Mouse (Mus musculus): Measurements from ENCODE around the gene Tjp2. TPM values are rescaled to one million over a fixed set of nuclear protein-coding genes. Genes with fewer than 3 reads are reported as not detected.
"Not testable (repeated sequence)": the region's sequence is repeated elsewhere in the genome, so short reads cannot be mapped to it uniquely, and the experiment has no call there.

Gene Tjp2
- polyA plus RNA-seq, 1 experiment from 2014 or later = 30.8 TPM

DNA sequence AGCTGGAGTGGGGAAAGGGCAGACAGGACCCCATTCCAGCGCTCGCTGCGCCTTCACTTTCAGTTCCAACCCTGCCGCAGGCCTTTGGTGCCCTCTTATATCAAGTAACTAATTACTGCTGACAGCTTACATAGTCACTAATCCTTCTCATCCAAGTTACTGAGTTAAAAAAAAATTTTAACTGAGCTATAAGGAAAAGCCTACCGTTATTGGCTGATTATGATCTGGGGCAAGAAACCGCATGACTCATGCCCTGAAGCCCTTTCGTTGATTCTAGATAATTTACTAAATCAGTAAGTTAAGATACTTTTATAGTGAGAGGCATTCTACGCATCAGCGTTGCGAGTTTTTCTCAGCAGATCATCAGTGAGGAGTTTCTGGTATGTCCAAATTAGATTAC, 126.1 kb downstream of the Tjp2 start:
- Histone ChIP-seq H3K36me3 (peaks cover 87% of the 10 kb centered on the region), H3K27me3 (ENCODE audit: low read depth, poor library complexity, severe bottlenecking) (no peaks in the 10 kb centered on the region), H3K9me3 (replicated peaks) (no peaks in the 10 kb centered on the region), H3K4me3 (no peak overlapping the region), H3K27ac (replicated peaks) (no peak overlapping the region), H3K4me1 (no peaks in the 10 kb centered on the region)
- no peak for DNase-seq (ENCODE audit: low spot score)
- 95% methylated on average over 10 of the region's 10 CpGs for WGBS

DNA sequence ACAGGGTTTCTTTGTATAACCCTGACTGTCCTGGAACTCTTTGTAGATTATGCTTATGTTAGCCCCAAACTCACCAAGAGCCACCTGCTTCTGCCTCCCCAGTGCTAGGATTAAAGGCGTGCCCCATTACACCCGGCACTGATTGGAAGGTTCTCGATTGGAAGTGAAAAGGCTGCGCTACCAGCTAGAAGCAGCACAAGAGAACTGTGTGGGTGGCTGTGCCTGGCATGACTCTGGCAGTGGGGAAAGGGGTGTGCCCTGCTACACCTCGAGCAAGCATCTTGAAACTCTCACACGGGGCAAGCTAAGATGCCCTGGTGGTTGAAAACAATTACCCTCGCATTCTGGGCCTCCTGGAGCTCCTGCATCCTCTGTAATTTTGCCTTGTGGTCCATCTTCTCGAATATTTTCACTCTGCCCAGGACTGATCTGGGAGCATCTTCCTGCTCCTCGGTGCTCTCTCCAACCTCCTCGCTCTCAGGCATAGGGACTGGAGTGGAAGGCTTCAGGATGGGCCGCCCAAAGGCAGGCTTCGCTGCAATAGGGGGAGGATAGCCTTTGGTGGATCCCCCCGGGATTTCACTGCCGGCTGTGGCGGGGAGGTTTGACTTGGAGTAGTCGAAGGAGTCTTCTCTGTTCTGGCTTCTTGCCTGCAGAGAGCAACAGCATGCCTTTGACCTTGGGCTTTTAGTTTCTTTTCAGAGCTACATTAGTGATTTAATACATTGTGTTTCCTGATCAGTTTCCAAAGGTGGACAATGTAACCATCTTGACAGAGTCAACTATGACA, 127.0 kb downstream of the Tjp2 start:
- 89% methylated on average over 16 of the region's 16 CpGs for WGBS

DNA sequence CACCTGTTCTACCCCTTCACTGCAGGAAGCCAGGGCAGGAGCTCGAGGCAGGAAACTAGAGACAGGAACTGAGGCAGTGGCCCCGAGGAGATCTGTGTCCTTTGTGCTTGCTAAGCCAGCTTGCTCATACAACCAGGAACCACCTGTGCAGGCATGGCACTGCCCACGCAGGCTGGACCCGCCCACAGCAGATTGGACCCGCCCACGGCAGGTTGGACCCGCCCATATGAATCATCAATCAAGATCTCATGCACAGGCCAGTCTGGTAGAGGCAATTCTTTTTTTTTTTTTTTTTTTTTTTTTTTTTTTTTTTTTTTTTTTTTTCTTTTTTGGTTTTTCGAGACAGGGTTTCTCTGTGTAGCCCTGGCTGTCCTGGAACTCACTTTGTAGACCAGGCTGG, 132.8 kb downstream of the Tjp2 start:
- not testable (repeated sequence) for H3K4me1 ChIP-seq; H3K4me3 ChIP-seq; DNase-seq (ENCODE audit: low spot score); H3K27me3 ChIP-seq (ENCODE audit: low read depth, poor library complexity, severe bottlenecking); H3K27ac ChIP-seq (replicated peaks); H3K9me3 ChIP-seq (replicated peaks)
- peaks cover 36% of the 10 kb centered on the region for H3K36me3 ChIP-seq
- WGBS = 77% methylated on average over 8 of the region's 8 CpGs

More for the DNA sequence above, 127.0 kb downstream of the Tjp2 start:
- DNase-seq (ENCODE audit: low spot score) = no peak
- Histone ChIP-seq H3K27ac (replicated peaks) (no peak overlapping the region), H3K27me3 (ENCODE audit: low read depth, poor library complexity, severe bottlenecking) (no peaks in the 10 kb centered on the region), H3K9me3 (replicated peaks) (no peaks in the 10 kb centered on the region), H3K36me3 (peaks cover 85% of the 10 kb centered on the region), H3K4me1 (no peaks in the 10 kb centered on the region), H3K4me3 (no peak overlapping the region)

DNA sequence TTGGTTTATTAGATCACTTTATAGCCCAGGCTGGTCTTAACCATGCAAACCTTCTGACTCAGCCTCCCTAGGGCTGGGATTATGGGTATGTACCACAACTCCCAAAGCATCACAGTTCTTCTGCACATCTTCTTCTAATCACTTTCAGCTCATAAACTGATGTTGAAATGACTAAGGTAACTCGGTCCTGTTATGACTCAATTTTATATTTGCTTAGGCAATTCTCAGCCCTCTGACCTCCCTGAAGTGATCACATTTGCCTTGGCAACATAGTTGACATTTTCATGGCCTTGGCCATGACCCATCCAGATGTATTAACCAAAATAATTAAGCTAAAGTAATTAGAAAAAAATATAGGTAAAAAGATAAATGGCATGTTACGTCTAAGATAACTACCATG, 134.5 kb downstream of the Tjp2 start:
- Histone ChIP-seq H3K27me3 (ENCODE audit: low read depth, poor library complexity, severe bottlenecking) (no peaks in the 10 kb centered on the region), H3K27ac (replicated peaks) (no peak overlapping the region), H3K4me3 (no peak overlapping the region), H3K4me1 (no peaks in the 10 kb centered on the region), H3K9me3 (replicated peaks) (no peaks in the 10 kb centered on the region), H3K36me3 (peaks cover 19% of the 10 kb centered on the region)
- WGBS = 87% methylated on average over 2 of the region's 2 CpGs
- no peak for DNase-seq (ENCODE audit: low spot score)

DNA sequence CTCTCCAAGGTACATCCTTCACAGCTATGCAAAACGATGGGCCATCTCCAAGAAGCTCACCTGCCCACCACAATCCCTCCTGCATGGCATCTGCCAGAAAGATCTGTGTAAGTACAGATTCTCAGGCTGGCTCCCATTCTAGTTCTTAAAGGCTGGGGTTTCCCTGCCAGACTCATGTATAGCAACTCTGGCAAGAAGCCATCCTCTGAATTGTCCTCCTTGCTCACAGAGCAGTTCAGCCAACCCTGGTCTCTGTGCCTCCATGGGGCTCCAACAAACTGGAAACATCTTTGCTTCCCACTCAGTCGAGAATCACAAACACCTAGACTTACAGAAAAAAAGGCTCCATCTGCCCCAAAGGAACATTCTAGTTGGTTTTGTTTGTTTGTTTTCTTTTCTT, 139.5 kb downstream of the Tjp2 start:
- WGBS = 78% methylated on average over 2 of the region's 2 CpGs
- Histone ChIP-seq H3K4me1 (peaks cover 4% of the 10 kb centered on the region), H3K9me3 (replicated peaks) (no peaks in the 10 kb centered on the region), H3K36me3 (no peaks in the 10 kb centered on the region), H3K4me3 (no peak overlapping the region), H3K27me3 (ENCODE audit: low read depth, poor library complexity, severe bottlenecking) (no peaks in the 10 kb centered on the region), H3K27ac (replicated peaks) (no peak overlapping the region)
- no peak for DNase-seq (ENCODE audit: low spot score)

DNA sequence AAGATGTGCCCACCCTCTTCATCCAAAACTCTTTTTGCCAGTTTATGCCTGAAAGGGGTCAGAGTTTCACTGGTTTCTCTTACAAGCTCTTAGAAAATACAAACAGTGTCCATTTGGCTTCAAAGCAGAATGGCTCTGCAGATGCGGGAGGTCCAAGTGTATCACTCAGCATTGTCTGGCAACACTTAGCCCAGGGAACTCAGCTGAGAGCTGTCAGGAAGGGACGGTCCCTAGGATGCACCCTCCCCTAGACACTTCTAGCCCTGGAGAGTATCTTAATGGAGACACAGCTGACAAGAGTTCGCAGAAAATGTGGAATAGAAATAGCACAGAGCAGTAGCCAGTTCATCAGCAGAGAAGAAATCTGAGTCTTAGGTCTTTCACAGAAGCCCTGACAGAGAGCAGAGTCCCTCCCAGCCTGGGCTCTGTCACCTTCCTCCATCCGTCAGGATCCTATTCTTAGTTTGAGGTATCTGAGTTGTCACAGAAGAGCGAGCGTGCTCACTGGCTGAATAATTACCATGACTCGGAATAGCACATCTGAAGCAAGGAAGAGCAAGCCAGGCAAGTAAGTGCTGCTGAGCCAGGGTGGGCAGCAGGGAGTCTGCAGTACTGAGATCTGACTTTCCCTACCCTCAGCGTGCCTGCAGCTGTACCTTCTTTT, 144.3 kb downstream of the Tjp2 start:
- H3K36me3 ChIP-seq = no peaks in the 10 kb centered on the region
- H3K9me3 ChIP-seq (replicated peaks) = no peaks in the 10 kb centered on the region
- no peak overlapping the region for H3K27ac ChIP-seq (replicated peaks)
- peaks cover 4% of the 10 kb centered on the region for H3K4me1 ChIP-seq
- H3K4me3 ChIP-seq = no peak overlapping the region
- 48% methylated on average over 8 of the region's 8 CpGs for WGBS
- no peak for DNase-seq (ENCODE audit: low spot score)
- H3K27me3 ChIP-seq (ENCODE audit: low read depth, poor library complexity, severe bottlenecking) = no peaks in the 10 kb centered on the region

DNA sequence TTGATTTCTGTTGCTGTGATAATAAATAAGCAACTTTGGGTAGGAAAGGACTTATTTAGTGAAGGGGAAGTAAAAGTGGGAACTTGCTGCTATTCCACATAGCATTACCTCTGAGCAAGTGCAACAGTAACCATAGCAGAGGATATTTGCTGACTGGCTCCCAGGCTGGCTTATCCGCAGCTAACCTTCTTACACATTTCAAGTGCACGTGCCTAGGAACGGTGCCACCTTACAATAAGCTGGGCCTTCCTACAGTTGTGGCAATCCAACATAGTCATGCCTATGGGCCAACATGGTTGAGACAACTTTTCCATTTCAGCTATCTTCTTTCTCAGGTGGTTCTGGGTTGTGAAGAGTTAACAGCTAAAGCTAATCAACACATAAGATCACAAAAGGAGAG, 147.2 kb downstream of the Tjp2 start:
- no peaks in the 10 kb centered on the region for H3K27me3 ChIP-seq (ENCODE audit: low read depth, poor library complexity, severe bottlenecking)
- H3K27ac ChIP-seq (replicated peaks) = no peak overlapping the region
- WGBS = 90% methylated on average over 3 of the region's 3 CpGs
- H3K4me1 ChIP-seq = peaks cover 4% of the 10 kb centered on the region
- no peak overlapping the region for H3K4me3 ChIP-seq
- H3K9me3 ChIP-seq (replicated peaks) = 0 out of 2 replicates have a peak, but pooled peaks cover 6% of the 10 kb centered on the region
- H3K36me3 ChIP-seq = no peaks in the 10 kb centered on the region
- DNase-seq (ENCODE audit: low spot score) = no peak

DNA sequence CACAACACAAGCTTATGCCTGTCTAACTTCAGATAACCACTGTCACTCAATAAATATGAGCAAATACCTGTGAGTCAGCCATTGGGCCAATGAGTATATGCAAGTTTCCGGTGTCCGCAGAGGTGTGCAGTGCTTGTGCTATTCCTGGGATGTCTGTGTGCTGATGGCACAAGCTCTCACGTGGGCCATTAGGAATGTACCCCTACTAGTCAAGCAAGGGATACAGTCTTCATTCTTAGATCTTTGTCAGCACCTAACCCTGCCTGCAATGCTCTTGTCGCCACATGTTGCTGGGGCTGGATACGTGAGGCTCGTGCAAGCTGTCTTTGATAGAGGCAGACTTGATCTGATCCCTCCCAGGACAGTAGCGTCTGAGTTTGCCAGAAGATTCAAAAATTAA, 148.3 kb downstream of the Tjp2 start:
- no peak overlapping the region for H3K27ac ChIP-seq (replicated peaks)
- no peak for DNase-seq (ENCODE audit: low spot score)
- no peak overlapping the region for H3K4me3 ChIP-seq
- 92% methylated on average over 7 of the region's 7 CpGs for WGBS
- peaks cover 4% of the 10 kb centered on the region for H3K4me1 ChIP-seq
- no peaks in the 10 kb centered on the region for H3K27me3 ChIP-seq (ENCODE audit: low read depth, poor library complexity, severe bottlenecking)
- no peaks in the 10 kb centered on the region for H3K36me3 ChIP-seq
- 0 out of 2 replicates have a peak, but pooled peaks cover 6% of the 10 kb centered on the region for H3K9me3 ChIP-seq (replicated peaks)

DNA sequence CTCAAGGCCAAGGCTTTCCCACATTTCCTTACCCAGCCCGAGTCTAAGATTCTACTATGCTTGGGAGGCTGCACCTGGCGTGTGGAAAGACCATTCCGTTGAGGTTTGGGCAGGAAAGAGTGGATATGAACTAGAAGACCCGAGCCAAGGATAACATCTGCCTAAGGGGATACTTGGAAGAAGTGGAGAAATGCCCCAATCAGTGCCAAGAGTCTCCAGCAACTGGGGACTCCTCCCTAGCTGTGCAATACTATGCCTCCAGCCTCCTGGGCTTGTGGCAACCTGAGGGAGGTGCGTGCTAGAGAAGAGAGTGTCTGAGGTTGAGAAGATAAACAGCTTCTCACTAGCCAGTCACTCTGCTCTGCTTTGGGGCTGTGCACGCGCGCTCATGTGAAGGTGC, 148.9 kb downstream of the Tjp2 start:
- 87% methylated on average over 8 of the region's 8 CpGs for WGBS
- peaks cover 3% of the 10 kb centered on the region for H3K4me1 ChIP-seq
- H3K27ac ChIP-seq (replicated peaks) = no peak overlapping the region
- DNase-seq (ENCODE audit: low spot score) = no peak
- no peak overlapping the region for H3K4me3 ChIP-seq
- H3K9me3 ChIP-seq (replicated peaks) = 0 out of 2 replicates have a peak, but pooled peaks cover 6% of the 10 kb centered on the region
- H3K36me3 ChIP-seq = no peaks in the 10 kb centered on the region
- H3K27me3 ChIP-seq (ENCODE audit: low read depth, poor library complexity, severe bottlenecking) = no peaks in the 10 kb centered on the region

DNA sequence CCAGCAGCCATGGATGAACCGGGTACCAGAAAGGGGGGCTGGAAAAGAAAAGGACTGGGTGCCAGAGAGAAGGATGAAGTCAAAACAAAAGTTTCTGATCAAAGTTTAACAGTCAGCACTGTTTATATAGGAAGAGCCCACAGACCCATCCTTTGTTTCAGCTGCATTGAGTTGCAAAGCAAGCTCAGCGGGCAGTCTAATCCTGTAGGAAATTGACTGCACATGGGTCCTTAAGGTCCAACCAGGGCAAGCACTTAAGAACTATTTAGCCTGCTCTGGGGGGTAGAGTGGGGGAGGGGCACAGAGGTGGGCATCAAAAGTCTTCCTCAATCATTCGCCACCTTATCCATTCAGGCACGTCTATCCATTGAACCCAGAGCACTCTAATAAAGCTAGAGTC, 151.7 kb downstream of the Tjp2 start:
- Histone ChIP-seq H3K27ac (replicated peaks) (no peak overlapping the region), H3K4me3 (no peak overlapping the region), H3K27me3 (ENCODE audit: low read depth, poor library complexity, severe bottlenecking) (no peaks in the 10 kb centered on the region), H3K4me1 (no peaks in the 10 kb centered on the region), H3K9me3 (replicated peaks) (peaks cover 6% of the 10 kb centered on the region; the same call in 1 of the 2 replicates), H3K36me3 (no peaks in the 10 kb centered on the region)
- no peak for DNase-seq (ENCODE audit: low spot score)
- WGBS = 36% methylated on average over 4 of the region's 4 CpGs

DNA sequence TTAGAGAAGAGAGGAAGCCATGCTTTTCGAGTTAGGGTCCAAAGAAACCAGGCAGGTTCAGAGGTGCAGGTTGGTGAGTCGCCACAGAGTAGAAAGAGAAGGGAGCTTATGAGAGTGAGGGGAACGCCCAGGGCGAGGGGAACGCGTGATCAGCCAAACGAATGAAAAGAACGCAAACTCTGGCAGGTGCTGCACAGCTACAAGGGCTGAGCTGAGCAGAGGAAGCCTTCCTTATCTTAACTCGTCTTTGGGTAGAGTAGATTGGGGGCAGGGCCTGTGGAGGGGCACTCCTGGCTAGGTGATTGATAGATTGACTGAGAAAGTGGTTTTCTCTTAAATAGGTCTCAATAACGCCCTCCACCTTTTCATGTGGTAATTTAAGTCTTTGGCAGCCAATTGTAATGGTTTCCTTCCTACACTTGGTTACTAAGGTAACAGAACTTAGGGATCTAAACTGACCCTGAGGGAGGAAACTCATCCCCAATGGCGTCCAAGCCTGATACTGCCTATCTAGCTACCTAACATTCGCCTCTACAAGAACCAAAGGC, 160.4 kb downstream of the Tjp2 start:
- 55% methylated on average over 12 of the region's 12 CpGs for WGBS
- Histone ChIP-seq H3K9me3 (replicated peaks) (no peaks in the 10 kb centered on the region; the same call in 1 of the 2 replicates), H3K27ac (replicated peaks) (no peak overlapping the region), H3K27me3 (ENCODE audit: low read depth, poor library complexity, severe bottlenecking) (no peaks in the 10 kb centered on the region), H3K4me3 (no peak overlapping the region), H3K4me1 (peaks cover 12% of the 10 kb centered on the region), H3K36me3 (no peaks in the 10 kb centered on the region)
- DNase-seq (ENCODE audit: low spot score) = no peak

DNA sequence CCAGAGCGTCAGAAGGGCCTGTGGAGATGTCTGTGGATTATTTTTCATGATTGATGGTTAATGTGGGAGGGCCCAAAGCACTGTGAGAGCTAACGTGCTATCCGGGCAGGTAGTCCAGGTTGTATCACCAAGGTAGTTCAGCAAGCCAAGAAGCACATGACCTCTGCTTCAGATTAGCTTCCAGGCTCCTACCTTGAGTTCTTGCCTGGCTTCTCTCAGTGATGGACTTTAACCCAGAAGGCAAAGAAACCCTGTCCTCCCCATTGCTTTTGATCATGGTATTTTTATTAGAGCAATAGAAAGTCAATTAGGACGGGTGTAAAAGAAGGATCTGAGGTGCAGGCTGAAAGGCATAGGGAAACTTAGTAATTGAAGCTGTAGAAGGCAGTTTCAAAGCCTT, 161.2 kb downstream of the Tjp2 start:
- DNase-seq (ENCODE audit: low spot score) = no peak
- 90% methylated on average over 4 of the region's 4 CpGs for WGBS
- Histone ChIP-seq H3K36me3 (no peaks in the 10 kb centered on the region), H3K27me3 (ENCODE audit: low read depth, poor library complexity, severe bottlenecking) (no peaks in the 10 kb centered on the region), H3K4me1 (peaks cover 12% of the 10 kb centered on the region), H3K9me3 (replicated peaks) (no peaks in the 10 kb centered on the region), H3K4me3 (no peak overlapping the region), H3K27ac (replicated peaks) (no peak overlapping the region)

DNA sequence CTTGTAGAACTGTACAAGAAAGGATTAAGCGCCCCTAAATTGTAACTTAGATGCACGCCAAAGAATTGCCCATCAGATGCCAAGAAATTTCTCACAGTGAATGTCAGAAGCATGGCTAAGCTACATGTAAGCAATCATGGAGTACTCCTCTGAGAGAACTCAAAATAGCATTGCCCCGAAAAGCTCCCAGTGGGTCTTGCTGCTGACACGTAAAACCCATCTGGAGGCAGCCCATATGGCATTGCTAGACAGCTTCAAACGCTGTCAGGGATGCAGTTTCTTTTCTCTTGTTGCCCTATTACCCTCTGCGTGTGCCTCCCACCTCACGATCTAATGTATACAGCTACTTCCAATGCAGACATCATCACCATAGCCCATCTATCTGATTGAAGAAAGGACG, 166.0 kb downstream of the Tjp2 start:
- peaks cover under 1% of the 10 kb centered on the region; the same call in 1 of the 2 replicates for H3K4me1 ChIP-seq
- WGBS = 89% methylated on average over 8 of the region's 8 CpGs
- no peaks in the 10 kb centered on the region for H3K36me3 ChIP-seq
- DNase-seq (ENCODE audit: low spot score) = no peak
- H3K9me3 ChIP-seq (replicated peaks) = peaks cover 10% of the 10 kb centered on the region
- H3K27me3 ChIP-seq (ENCODE audit: low read depth, poor library complexity, severe bottlenecking) = no peaks in the 10 kb centered on the region
- H3K27ac ChIP-seq (replicated peaks) = no peak overlapping the region
- no peak overlapping the region for H3K4me3 ChIP-seq

All from midbrain, embryonic 10.5 days (tissue).